Mouse (Mus musculus) liver, embryonic 16.5 days (tissue): ENCODE data around the gene Bag3. TPM values are rescaled to one million over a fixed set of nuclear protein-coding genes. Genes with fewer than 3 reads are reported as not detected.
A peak's percentile ranks its signal among the peaks of the same experiment; 100 is the strongest.

Experiments
- ATAC-seq: fragments of 200-750 bp; cut with Nextera tagmentation; 2 replicates; pipeline ENCODE4 v1.8.0; 2017; ENCODE audit warnings: low read depth, mild to moderate bottlenecking, moderate number of reproducible peaks, moderate library complexity
- H3K27ac ChIP-seq: fragments of 300-500 bp; sonication (generic); 2 replicates; pipeline ENCODE4 v1.5.1; 2014; ENCODE audit warnings: mild to moderate bottlenecking, low read length
- H3K27me3 ChIP-seq: fragments of 300-500 bp; sonication (generic); 2 replicates; pipeline ENCODE4 v1.6.1; 2014; ENCODE audit warnings: low read depth, low read length, mixed read lengths; ENCODE audit not compliant: control insufficient read depth, insufficient read depth
- H3K36me3 ChIP-seq: fragments of 300-500 bp; sonication (generic); 2 replicates; pipeline ENCODE4 v1.6.1; 2014; ENCODE audit warnings: mild to moderate bottlenecking; ENCODE audit not compliant: control insufficient read depth, insufficient read depth
- H3K4me1 ChIP-seq: fragments of 300-500 bp; sonication (generic); 2 replicates; pipeline ENCODE4 v1.6.1; 2014; ENCODE audit warnings: low read depth, low read length, mixed read lengths; ENCODE audit not compliant: control insufficient read depth
- H3K4me2 ChIP-seq: fragments of 300-500 bp; sonication (generic); 2 replicates; pipeline ENCODE4 v1.6.1; 2014; ENCODE audit warnings: low read depth, low read length, mixed read lengths
- H3K4me3 ChIP-seq: fragments of 300-500 bp; sonication (generic); 2 replicates; pipeline ENCODE4 v1.5.1; 2014; ENCODE audit warnings: low read depth, mild to moderate bottlenecking, low read length
- H3K9ac ChIP-seq: fragments of 300-500 bp; sonication (generic); 2 replicates; pipeline ENCODE4 v1.6.1; 2014; ENCODE audit warnings: low read depth, low read length
- H3K9me3 ChIP-seq: fragments of 300-500 bp; sonication (generic); replicated peaks from 2 replicates; pipeline ENCODE4 v1.6.1; 2016; ENCODE audit warnings: low read length; ENCODE audit not compliant: control insufficient read depth
- WGBS: fragments of 180-500 bp; shearing (Covaris S2); extraction: QIAGEN DNeasy Blood & Tissue Kit; methylation state at CpG from one replicate; pipeline ENCODE4 v1.1.7; 2014; ENCODE audit not compliant: insufficient replicate concordance; 5-methylcytosine and 5-hydroxymethylcytosine counted together
- polyA plus RNA-seq: library from polyadenylated mRNA; unstranded; fragments of >200 nt; fragmentation: Nextera tagmentation; extraction: Ambion mirVana; gene quantifications from 2 replicates; pipeline ENCODE4 v1.2.1, GENCODE M21; 2015

The Bag3 gene
- polyA plus RNA-seq, 1 experiment from 2014 or later, result 3.5 TPM

DNA sequence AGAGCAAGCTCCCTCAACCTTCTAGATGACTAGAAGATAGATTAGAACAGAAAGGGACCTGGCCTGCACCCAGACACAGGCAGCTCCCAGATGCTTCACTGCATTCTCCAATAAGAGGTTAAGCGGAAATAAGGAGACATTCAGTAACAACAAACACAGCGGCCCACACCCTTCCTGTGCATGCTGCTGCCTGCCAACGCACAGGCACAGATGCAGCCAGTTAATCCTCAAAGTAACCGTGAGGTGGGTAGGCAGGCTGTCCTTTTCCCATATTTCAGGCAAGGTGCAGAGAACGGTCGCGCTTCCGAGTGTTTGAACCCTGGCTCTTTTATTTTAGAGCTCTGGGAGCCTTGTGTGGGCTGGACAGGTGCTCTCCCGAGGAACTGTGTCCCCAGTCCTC lies 17.8 kb downstream of the Bag3 start:
- Histone ChIP-seq H3K9ac (no peak overlapping the region), H3K27ac (no peak overlapping the region), H3K4me3 (no peak overlapping the region), H3K4me2 (no peak overlapping the region), H3K9me3 (no peaks in the 10 kb centered on the region), H3K4me1 (peaks cover 16% of the 10 kb centered on the region), H3K36me3 (no peaks in the 10 kb centered on the region; the same call in 1 of the 2 replicates), H3K27me3 (no peaks in the 10 kb centered on the region)
- ATAC-seq, result no peak
- WGBS, result 78% methylated on average over 9 of the region's 9 CpGs

DNA sequence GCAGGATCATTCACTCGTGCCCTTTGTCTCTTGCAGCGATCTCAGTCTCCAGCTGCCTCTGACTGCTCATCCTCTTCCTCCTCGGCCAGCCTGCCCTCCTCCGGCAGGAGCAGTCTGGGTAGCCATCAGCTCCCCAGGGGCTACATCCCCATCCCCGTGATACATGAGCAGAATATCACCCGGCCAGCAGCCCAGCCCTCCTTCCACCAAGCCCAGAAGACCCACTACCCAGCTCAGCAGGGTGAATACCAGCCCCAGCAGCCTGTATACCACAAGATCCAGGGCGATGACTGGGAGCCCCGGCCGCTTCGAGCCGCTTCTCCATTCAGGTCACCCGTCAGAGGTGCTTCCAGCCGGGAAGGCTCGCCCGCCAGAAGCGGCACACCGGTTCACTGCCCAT lies 18.4 kb downstream of the Bag3 start:
- WGBS, result 83% methylated on average over 17 of the region's 17 CpGs
- no peak for ATAC-seq

DNA sequence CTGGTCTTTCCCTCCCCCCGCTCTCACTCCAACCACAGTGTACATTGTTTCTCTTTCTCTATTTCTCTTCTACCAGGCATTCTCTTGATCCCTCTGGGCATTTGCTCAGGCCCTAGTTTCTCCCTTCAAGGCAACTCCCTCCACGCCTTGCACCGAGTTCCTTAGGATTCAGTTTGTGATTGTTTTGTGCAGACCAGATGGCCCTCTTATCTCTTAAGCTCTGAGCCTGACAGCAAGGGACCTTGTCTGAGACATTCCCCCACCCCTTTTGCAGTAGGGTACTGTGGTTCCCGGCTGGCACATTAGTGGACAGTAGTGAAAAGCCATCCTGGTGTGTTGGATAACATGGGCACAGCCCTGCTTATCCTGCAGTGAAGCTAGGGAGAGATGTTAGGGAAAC lies 19.1 kb downstream of the Bag3 start:
- no peak for ATAC-seq
- WGBS, result 42% methylated on average over 4 of the region's 4 CpGs
- Histone ChIP-seq H3K4me3 (no peak overlapping the region), H3K9me3 (no peaks in the 10 kb centered on the region), H3K27me3 (no peaks in the 10 kb centered on the region), H3K4me1 (peaks cover 7% of the 10 kb centered on the region), H3K36me3 (no peaks in the 10 kb centered on the region; the same call in 1 of the 2 replicates), H3K27ac (no peak overlapping the region), H3K4me2 (no peak overlapping the region), H3K9ac (no peak overlapping the region)

More for the DNA sequence above, 18.4 kb downstream of the Bag3 start:
- Histone ChIP-seq H3K4me3 (no peak overlapping the region), H3K4me1 (peaks cover 10% of the 10 kb centered on the region), H3K4me2 (no peak overlapping the region), H3K9me3 (no peaks in the 10 kb centered on the region), H3K36me3 (no peaks in the 10 kb centered on the region; the same call in 1 of the 2 replicates), H3K9ac (no peak overlapping the region), H3K27ac (no peak overlapping the region), H3K27me3 (no peaks in the 10 kb centered on the region)

DNA sequence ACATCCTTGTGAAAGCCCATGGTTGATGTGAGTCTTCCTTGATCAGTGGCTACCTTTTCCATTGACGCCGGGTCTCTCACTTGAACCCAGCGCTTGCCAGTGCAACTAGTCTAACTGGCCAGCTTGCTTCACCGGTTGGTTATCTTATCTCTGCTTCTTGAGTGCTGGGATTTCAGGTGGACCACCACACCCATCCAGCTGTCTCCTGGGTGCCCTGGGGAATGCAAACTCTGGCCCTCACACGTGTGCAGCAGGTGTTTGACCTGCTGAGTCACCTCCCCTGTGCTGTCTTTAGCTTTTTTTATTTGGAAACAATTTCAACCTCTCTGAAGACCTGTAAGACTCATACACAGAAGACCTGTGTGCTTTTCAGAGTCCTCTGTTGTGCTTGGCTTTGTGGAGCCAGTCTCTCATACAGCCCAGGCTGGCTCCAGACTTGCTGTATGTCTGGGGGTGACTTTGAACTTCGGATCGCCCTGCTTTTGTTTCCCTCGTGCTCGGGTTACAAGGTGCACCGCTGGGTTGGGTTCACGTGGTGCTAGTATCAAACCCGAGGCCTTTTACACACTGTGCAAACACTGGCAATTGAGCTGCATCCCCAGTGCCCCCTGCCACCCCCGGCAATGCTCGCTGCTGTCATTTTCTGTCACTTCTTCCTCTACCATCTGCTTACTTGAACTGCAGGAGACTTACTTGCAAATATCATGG lies 19.9 kb downstream of the Bag3 start:
- H3K4me3 ChIP-seq, result no peak overlapping the region
- H3K36me3 ChIP-seq, result peaks cover 2% of the 10 kb centered on the region; the same call in 1 of the 2 replicates
- H3K9me3 ChIP-seq, result no peaks in the 10 kb centered on the region
- H3K27me3 ChIP-seq, result no peaks in the 10 kb centered on the region
- no peak overlapping the region for H3K9ac ChIP-seq
- H3K27ac ChIP-seq, result no peak overlapping the region
- no peak overlapping the region for H3K4me2 ChIP-seq
- WGBS, result 58% methylated on average over 14 of the region's 14 CpGs
- peak; percentile 47; the same call in 1 of the 2 replicates for ATAC-seq
- peaks cover 4% of the 10 kb centered on the region; the same call in 1 of the 2 replicates for H3K4me1 ChIP-seq

DNA sequence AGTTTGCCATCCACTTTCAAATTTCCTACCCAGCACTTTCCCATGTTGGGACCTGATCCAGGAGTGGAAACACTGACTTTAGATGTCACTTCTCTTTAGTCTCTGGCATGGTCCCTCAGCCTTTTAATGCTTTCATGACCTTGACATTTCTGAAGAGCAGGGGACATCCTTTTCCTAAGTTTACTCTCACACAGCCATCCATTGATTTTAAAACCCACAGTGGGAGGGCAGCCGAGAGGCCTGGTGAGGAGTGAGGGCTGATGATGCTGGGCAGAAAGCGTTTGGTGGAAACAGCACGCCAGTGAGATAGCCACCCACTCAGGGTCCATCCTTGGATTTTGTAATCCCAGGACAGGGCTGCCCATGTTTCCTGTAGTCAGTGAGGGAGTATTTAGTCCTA lies 20.5 kb downstream of the Bag3 start:
- peaks cover 2% of the 10 kb centered on the region; the same call in 1 of the 2 replicates for H3K36me3 ChIP-seq
- 66% methylated on average over 3 of the region's 3 CpGs for WGBS
- no peak overlapping the region for H3K9ac ChIP-seq
- no peaks in the 10 kb centered on the region for H3K4me1 ChIP-seq
- no peak for ATAC-seq
- H3K9me3 ChIP-seq, result no peaks in the 10 kb centered on the region
- H3K4me3 ChIP-seq, result no peak overlapping the region
- no peak overlapping the region for H3K27ac ChIP-seq
- H3K4me2 ChIP-seq, result no peak overlapping the region
- no peaks in the 10 kb centered on the region for H3K27me3 ChIP-seq

DNA sequence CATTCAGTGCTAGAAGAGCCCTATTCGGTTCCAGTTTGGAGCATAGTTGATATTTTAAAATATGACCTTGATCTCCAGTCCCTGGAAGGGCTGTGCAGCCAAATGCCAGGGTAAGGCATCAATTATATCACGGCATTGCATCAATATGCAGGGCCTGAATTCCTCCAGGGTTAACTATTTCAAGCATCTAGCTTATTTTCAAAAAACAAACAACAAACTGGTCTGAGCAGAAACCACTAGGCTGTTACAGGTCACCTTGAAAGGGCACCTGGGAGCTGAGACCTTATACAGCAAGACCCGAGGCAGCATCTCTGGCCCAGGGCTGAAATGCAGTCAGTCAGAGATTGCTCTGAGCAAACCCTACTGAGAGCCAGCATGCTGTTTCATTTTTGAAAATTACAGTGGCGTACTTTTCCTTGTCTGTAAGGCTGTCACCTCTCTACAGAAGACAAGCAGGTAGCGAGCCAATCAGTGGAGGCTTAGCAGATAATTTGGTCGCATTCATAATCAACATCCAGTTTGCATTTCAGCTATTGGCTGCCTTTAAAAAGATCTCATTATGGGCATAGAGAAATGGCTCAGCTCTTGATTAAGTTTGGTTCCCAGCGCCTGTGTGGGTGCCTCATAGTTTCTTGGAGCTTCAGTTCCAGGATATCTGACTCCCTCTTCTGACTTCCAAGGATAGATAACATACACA lies 21.3 kb downstream of the Bag3 start:
- H3K4me3 ChIP-seq, result no peak overlapping the region
- ATAC-seq, result no peak
- H3K9me3 ChIP-seq, result no peaks in the 10 kb centered on the region
- no peaks in the 10 kb centered on the region for H3K4me1 ChIP-seq
- H3K27me3 ChIP-seq, result no peaks in the 10 kb centered on the region
- 79% methylated on average over 7 of the region's 7 CpGs for WGBS
- H3K36me3 ChIP-seq, result peaks cover 2% of the 10 kb centered on the region; the same call in 1 of the 2 replicates
- H3K27ac ChIP-seq, result no peak overlapping the region
- no peak overlapping the region for H3K4me2 ChIP-seq
- H3K9ac ChIP-seq, result no peak overlapping the region

DNA sequence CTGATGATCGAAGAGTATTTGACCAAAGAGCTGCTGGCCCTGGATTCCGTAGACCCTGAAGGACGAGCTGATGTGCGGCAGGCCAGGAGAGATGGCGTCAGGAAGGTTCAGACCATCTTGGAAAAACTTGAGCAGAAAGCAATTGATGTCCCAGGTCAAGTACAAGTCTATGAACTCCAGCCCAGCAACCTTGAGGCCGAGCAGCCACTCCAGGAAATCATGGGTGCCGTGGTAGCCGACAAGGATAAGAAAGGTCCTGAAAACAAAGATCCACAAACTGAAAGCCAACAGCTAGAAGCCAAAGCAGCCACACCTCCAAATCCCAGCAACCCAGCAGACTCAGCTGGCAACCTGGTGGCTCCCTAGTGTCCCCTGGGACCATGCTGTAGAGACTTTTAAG lies 22.6 kb downstream of the Bag3 start:
- Histone ChIP-seq H3K4me2 (no peak overlapping the region), H3K27me3 (no peaks in the 10 kb centered on the region), H3K9me3 (no peaks in the 10 kb centered on the region), H3K27ac (no peak overlapping the region), H3K9ac (no peak overlapping the region), H3K4me1 (no peaks in the 10 kb centered on the region), H3K4me3 (no peak overlapping the region), H3K36me3 (peaks cover 2% of the 10 kb centered on the region; the same call in 1 of the 2 replicates)
- ATAC-seq, result no peak
- 85% methylated on average over 8 of the region's 8 CpGs for WGBS

DNA sequence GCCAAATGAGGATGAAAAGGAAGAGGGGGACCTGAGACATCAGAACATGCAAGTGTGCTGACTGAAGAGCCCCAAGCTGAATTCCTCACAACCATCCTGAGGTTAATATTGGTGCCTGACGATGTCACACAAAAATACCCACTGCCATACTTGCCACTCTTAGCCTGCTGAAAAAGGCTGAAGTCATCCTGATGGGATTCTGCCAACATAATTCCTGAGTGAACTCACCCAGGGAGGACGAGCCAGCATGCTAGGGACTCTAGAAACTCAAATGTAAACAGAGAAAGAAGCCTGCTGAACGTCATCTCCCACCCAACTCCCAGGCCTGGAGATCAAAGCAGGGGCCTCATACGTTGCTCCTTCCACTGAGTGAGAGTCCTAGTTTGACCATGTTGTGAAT lies 25.7 kb downstream of the Bag3 start:
- no peak for ATAC-seq
- WGBS, result 46% methylated on average over 4 of the region's 4 CpGs

More for the DNA sequence above, 25.7 kb downstream of the Bag3 start:
- Histone ChIP-seq H3K4me2 (no peak overlapping the region), H3K27ac (no peak overlapping the region), H3K9ac (no peak overlapping the region), H3K36me3 (peaks cover 2% of the 10 kb centered on the region; the same call in 1 of the 2 replicates), H3K9me3 (no peaks in the 10 kb centered on the region), H3K4me1 (no peaks in the 10 kb centered on the region), H3K27me3 (no peaks in the 10 kb centered on the region), H3K4me3 (no peak overlapping the region)
